Mouse (Mus musculus): ENCODE measurements at regions not wholly inside any gene's neighbourhood (a gene's known extent, or its start where the extent isn't known, plus 50 kb on each side); places are given as distances from the start of the nearest gene placed in this dataset.

DNA sequence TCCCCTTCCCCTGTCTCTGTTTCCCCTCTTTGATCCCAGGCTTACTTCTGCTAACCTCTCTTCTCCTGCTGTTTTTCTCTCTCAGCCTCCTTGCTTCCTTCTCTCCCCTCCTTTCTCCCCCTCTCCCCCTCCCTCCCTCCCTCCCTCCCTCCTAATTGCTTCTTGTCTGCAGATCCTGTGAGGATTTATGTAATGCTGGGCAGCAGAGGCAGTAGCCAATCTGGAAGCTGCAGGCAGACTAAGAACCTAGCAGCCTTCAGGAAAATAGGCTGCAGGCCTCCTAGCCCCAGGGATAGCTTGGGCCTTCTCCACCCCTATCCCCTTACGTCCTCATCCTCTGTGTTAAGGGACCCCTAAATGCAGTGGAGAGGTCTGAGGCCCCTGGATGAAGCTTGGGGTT, 155.2 kb downstream of the Cct6b start:
- TF ChIP-seq CTCF (IDR thresholded peaks at IDR 0.05; ENCODE audit: extremely low read depth, insufficient read depth, low read length): no peak
- no peak for TF ChIP-seq POLR2A (IDR thresholded peaks at IDR 0.05; ENCODE audit: extremely low read depth, insufficient read depth, low read length)

Data from cortical plate, adult 2 months (tissue).